Mouse (Mus musculus) Muller cell, postnatal 12 days (primary cell): ENCODE measurements at regions not wholly inside any gene's neighbourhood (a gene's known extent, or its start where the extent isn't known, plus 50 kb on each side); places are given as distances from the start of the nearest gene placed in this dataset.

Source experiments
- DNase-seq: peaks from one replicate; pipeline ENCODE4 v3.0.0-alpha.2; 2015; ENCODE audit errors: inconsistent ontology term

GRCm38 (mm10) chr3:154388656-154389055 is 58.2 kb upstream of the Lhx8 start:
- no peak for DNase-seq

DNA sequence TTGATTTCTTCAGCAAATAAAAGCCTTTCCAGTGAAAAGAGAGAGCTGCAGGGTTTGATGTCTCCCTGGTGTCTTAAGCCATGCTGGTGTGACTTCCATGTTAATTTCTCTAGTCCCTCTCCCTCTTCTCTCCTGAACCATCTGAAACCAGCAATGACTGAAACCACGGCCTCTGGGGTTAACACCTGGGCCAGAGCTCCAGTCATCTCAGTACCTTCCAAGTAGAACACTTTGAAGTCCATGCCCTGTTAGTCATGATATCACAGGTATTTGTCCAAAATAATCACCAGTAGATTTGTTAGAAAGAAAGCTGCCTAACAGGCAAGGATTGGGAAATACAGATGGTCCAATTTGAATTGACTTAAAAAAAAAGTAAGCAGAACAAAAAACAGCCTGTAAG is 56.8 kb upstream of the Lhx8 start:
- no peak for DNase-seq

DNA sequence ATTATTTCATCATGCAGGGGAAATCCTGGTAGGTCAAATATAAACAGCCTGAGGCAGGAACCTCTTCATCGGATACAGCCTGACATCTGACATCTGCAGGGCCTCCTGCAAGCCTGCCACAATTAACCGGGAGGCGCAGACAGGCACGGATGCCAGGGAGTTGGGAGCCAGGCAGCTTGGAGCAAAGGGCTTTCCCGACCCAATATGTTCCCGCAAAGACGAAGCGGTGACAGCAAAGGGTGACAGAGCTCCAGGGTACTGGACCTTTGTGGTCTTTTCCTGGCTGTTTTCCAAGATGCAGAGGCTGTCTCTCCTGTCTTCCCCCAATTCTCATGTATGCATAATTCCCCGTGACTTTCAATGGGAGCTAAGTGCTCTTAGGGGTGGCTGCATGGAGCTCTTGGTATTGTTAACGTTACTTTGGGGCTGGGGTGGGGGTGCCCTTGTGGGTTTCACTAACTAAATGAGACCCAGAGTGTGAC is 55.4 kb upstream of the Lhx8 start:
- DNase-seq: no peak

DNA sequence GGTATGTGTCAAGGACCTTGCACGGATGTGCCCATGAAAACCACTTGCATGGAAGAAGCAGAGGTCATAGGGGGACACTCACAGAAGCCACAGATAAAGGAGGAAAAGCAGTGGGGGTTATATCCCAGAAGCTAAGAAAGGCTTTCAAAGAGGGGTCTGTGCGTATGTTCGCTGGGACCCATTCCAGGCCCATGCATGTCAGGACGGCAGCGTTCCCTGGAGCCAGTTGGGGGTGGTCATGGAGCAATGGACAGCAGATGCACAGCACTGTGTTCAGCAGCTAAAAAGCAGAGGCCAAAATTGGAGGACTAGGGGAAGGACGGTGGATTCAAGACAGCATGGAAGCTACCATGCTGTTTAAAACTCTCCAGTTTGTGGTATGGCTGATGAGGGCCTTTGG is 52.4 kb upstream of the Lhx8 start:
- no peak for DNase-seq

DNA sequence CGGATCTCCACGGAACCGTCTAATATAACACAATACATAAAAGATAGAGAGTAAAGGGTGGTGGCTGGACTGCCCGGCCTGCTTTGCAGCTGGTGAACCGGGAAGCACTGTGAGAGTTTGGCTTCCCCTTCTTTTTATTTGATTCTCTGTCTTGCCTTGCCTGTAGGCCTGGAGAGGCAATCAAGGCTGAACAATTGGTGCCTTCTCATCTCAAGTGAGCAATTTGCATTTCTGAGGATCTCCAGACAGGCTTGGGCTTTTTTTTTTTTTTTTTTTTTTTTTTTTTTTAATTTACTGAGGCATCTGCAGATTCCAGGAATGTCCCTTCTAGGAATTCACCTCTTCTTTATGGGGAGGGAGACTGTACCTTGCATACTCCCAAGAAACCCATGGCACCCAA is 51.1 kb upstream of the Lhx8 start:
- no peak for DNase-seq
